Mouse (Mus musculus) hematopoietic stem cell, adult 5-6 weeks (primary cell): ENCODE results near the gene Ctdspl. TPM values are rescaled to one million over a fixed set of nuclear protein-coding genes. Genes with fewer than 3 reads are reported as not detected.
A peak's percentile ranks its signal among the peaks of the same experiment; 100 is the strongest.

ENCODE experiments used
- ATAC-seq, 2 experiments: fragments of 125-278 bp in 1 of 2; replicated peaks in 1 of 2; 2 replicates each; pipeline ENCODE4 v1.8.0; 2016 to 2017; ENCODE audit warnings: inconsistent platforms in 2 of 2, mild to moderate bottlenecking in 2 of 2, moderate number of reproducible peaks in 2 of 2, low read depth in 1 of 2, moderate TSS enrichment in 1 of 2; ENCODE audit not compliant: low FRiP score in 2 of 2, poor library complexity in 2 of 2, severe bottlenecking in 2 of 2, insufficient read depth in 1 of 2, low TSS enrichment in 1 of 2
- total RNA-seq: library from RNA; stranded (forward); fragments of 172-1452, 232-1000 nt; gene quantifications from 2 replicates; pipeline ENCODE4 v1.2.3, GENCODE M21; 2017

Ctdspl gene
- total RNA-seq, 1 experiment from 2014 or later, result 6.9 TPM

GRCm38 (mm10) chr9:118913048-118913447, 13.2 kb upstream of the Ctdspl start:
- peak; percentile 57 to 67; a peak in 2 of 4 replicates for ATAC-seq

- no peak for ATAC-seq
Observed at GRCm38 (mm10) chr9:118913613-118914012, 12.6 kb upstream of the Ctdspl start.

GRCm38 (mm10) chr9:118914589-118914988, 11.7 kb upstream of the Ctdspl start:
- ATAC-seq, result no peak

- no peak for ATAC-seq
Observed at GRCm38 (mm10) chr9:118915290-118915689, 11.0 kb upstream of the Ctdspl start.

GRCm38 (mm10) chr9:118919672-118920186, 6.5 kb upstream of the Ctdspl start:
- no peak for ATAC-seq

- peak in 1 of 2 experiments; percentile 52; a peak in 1 of 4 replicates for ATAC-seq
Observed at GRCm38 (mm10) chr9:118920798-118921515, 5.3 kb upstream of the Ctdspl start.

GRCm38 (mm10) chr9:118921926-118922325, 4.3 kb upstream of the Ctdspl start:
- peak in 1 of 2 experiments; percentile 28; a peak in 1 of 4 replicates for ATAC-seq

GRCm38 (mm10) chr9:118924554-118925085, 1.6 kb upstream of the Ctdspl start:
- no peak for ATAC-seq

- peak; percentile 74 to 82 for ATAC-seq
Observed at GRCm38 (mm10) chr9:118925286-118926110, 755 bp upstream of the Ctdspl start.

- ATAC-seq, result no peak
Observed at GRCm38 (mm10) chr9:118926688-118927321, 552 bp downstream of the Ctdspl start.

GRCm38 (mm10) chr9:118927501-118927900, 1.2 kb downstream of the Ctdspl start:
- ATAC-seq, result peak; percentile 40 to 44

- no peak for ATAC-seq
Observed at GRCm38 (mm10) chr9:118928007-118928406, 1.8 kb downstream of the Ctdspl start.

- no peak for ATAC-seq
Observed at GRCm38 (mm10) chr9:118928656-118929055, 2.4 kb downstream of the Ctdspl start.

- ATAC-seq, result no peak
Observed at GRCm38 (mm10) chr9:118930611-118931010, 4.4 kb downstream of the Ctdspl start.

- no peak for ATAC-seq
Observed at GRCm38 (mm10) chr9:118933800-118934199, 7.5 kb downstream of the Ctdspl start.

- no peak for ATAC-seq
Observed at GRCm38 (mm10) chr9:118934319-118934718, 8.1 kb downstream of the Ctdspl start.

GRCm38 (mm10) chr9:118935098-118935497, 8.8 kb downstream of the Ctdspl start:
- no peak for ATAC-seq
